Mouse (Mus musculus) layer of hippocampus, adult 8-10 months (tissue): ENCODE data around the gene Gm7173. TPM values are rescaled to one million over a fixed set of nuclear protein-coding genes. Genes with fewer than 3 reads are reported as not detected.

Experiments used
- DNase-seq, 2 experiments: peaks; one replicate each; pipeline ENCODE4 v3.0.0; 2022; ENCODE audit warnings: low spot score in 2 of 2
- total RNA-seq, 4 experiments: library from RNA; stranded (reverse); gene quantifications; 2 replicates each; pipeline ENCODE4 v1.2.4; 2022

Gene Gm7173
- total RNA-seq, result 1 to 10 TPM; 1.7 to 2.4 (median 1.8) TPM

GRCm38 (mm10) chrX:79516977-79517645 lies at the start of gene Gm7173:
Gm7173 (minus strand) TSS chrX:79517285.
- peak; percentile 29 to 31 for DNase-seq

DNA sequence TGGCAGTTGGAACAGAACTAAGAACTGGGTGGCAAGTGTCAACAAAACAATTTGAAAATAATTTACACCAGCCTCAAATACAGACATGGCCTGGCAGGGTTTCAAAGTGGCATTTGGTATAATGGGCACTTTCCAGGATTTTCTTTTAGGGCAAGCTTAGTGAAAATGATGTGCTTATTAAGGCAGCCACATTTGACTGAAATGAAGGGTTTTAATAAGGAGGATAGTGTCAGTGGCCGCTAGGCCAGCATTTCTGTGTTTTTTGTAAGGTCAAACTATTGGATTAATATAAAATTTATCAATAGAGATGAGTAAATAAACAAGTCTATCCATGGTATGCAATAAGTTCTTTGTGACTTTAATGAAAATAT lies 546 bp upstream of the Gm7173 start:
- no peak for DNase-seq

DNA sequence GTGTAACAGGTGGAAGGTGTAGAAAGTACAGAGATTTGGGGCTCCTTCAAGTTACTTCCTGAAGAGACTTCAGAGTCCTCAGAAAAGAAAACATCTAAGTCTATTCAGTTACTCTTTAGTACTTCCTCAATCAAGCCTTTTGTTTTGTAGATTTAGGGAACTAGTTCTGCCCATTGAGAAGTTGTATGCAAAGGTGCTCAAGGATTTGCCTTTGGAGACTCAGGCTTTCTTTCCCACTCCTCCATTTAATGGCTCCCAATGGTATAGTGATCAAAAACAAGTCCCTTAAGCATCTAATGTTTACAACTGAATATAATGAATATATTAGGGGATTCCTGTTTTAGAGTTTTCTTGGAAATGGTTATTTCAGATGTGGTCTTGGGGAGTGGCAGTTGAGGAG lies 200.3 kb downstream of the Gm7173 start:
- DNase-seq, result no peak

Other genes starting within 250 kb of the Gm7173 start
- gene Mageb16, start 154.2 kb upstream of the Gm7173 start, total RNA-seq, result 1 to 10 TPM in 2 of 4 experiments, under 1 TPM in 2; 0.55 to 1.6 (median 0.93) TPM